Mouse (Mus musculus): Measurements from ENCODE around the gene Trmt1. TPM values are rescaled to one million over a fixed set of nuclear protein-coding genes. Genes with fewer than 3 reads are reported as not detected.
A peak's percentile ranks its signal among the peaks of the same experiment; 100 is the strongest.

Trmt1 gene
- polyA plus RNA-seq, 1 experiment from 2014 or later, result 56.1 TPM

DNA sequence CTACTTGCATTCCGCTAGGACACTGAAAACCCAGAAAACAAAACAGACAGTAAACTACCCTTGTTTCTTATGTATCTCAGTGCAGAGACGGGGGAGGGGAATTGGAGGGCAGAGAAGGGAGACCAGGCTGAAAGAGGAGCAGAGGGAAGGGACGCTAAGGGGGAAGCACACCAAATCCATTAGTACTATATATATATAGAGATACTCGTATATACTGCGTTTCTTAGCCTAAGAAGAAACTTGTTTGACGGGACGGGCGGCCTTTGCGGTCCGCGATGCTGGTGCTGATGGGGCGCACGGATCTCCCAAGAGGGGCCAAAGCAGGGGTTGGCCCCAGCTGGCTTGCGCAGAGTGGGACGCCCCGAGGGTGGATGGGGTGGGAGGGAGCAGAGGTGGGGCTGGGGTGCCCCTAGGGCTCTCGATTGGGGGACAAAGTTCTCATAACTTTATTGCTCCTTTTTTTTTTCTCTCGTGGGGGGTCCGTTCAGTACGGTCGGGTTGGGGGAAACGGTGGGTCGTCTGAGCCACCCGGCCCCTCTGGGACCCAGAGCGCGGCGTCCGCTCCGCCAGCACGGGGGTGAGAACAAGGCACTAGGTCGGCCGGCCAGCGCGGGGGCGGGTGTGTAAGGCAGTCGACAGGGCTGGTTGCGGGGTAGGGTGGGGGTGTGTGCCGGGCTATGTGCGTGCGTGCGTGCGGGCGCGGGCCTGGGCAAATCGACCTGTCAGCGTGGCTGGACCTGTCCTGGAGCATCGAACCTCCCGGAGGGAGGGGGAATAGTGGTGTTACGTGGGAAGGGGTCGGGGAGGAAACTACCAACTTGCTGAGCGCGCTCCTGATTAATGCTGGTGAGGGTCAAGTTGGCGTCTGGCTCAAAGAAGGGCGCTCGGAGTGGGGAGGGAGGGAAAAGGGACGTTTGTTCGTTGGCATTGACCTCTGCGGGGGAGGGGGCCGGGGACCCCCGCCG lies 19.0 kb downstream of the Trmt1 start:
- Histone ChIP-seq H3K4me2 (ENCODE audit: low read length) (peak overlapping the region; percentile 48), H3K27me3 (ENCODE audit: insufficient read depth, low read length) (peaks cover 41% of the 10 kb centered on the region; the same call in 1 of the 2 replicates), H3K9me3 (replicated peaks; ENCODE audit: low read length) (no peaks in the 10 kb centered on the region), H3K4me1 (replicated peaks; ENCODE audit: insufficient read depth, low read length) (peaks cover 37% of the 10 kb centered on the region), H3K27ac (no peak overlapping the region), H3K9ac (ENCODE audit: low read depth, low read length) (0 out of 2 replicates have a peak overlapping the region, but pooled peaks have one; percentile 23), H3K4me3 (replicated peaks; ENCODE audit: low read depth, low read length) (peak overlapping the region; percentile 21), H3K36me3 (ENCODE audit: insufficient read depth, low read length) (no peaks in the 10 kb centered on the region)
- DNase-seq (ENCODE audit: low spot score), result no peak
- ATAC-seq (replicated peaks; ENCODE audit: low FRiP score, low read depth), result no peak
- no peak for TF ChIP-seq CTCF (IDR thresholded peaks at IDR 0.05; ENCODE audit: low read depth)
- 9% methylated on average over 61 of the region's 61 CpGs for WGBS

DNA sequence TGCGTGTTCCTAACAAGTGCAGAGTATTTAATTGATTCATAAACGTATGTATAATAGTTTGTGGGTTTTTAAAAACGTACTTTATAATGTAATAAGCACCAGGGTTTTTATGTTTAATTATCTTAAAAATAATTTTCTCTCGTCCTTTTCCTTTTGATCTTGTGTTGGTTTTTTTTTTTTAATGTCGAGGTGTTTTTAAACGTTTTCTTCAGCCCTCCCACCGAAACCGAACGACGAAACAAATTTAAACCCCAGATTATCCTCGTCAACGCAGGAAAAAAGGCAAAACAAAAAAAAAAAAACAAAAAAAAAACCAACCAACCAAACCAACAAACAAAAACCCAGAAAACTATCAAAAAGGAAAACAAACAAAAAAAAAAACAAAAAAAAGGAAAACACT lies 19.9 kb downstream of the Trmt1 start:
- TF ChIP-seq CTCF (IDR thresholded peaks at IDR 0.05; ENCODE audit: low read depth), result no peak
- H3K4me1 ChIP-seq (replicated peaks; ENCODE audit: insufficient read depth, low read length), result peaks cover 37% of the 10 kb centered on the region

DNA sequence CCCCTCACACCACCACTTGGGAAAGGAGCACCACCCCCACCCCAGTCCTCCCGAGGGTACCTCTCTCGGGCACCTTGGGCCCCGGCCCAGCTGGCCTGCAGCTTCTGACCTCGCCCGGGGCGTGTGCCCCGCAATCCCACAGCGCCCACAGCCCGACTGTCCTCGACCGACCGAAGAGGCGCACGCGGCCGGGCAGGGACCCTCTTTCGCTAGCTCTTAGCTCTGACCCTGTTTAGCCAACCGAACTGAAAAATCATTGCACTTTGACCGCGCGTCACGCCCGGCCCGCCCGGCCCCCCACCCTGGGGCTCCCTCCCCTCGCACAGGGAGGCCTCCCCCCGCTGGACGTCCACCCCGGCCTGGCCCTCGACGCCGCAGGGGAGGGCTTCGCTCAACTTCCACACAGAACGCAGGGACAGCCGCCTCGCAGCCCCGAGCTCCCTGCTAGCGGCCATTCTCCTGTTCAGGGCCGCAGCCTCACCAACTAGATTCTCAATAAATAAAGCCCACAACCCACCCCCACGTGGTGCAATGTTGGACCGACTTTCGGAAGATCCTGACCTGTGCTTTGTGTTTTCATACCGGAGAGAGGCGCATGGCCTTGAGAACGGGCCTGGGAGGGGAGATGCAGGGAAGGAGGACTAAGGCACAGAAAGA lies 20.6 kb downstream of the Trmt1 start:
- peak overlapping the region; percentile 44 for H3K27ac ChIP-seq
- peak overlapping the region; percentile 45 for H3K4me2 ChIP-seq (ENCODE audit: low read length)
- DNase-seq (ENCODE audit: low spot score) (no peak), ATAC-seq (replicated peaks; ENCODE audit: low FRiP score, low read depth) (no peak)
- H3K4me3 ChIP-seq (replicated peaks; ENCODE audit: low read depth, low read length), result peak overlapping the region; percentile 14
- peaks cover 43% of the 10 kb centered on the region for H3K4me1 ChIP-seq (replicated peaks; ENCODE audit: insufficient read depth, low read length)
- peaks cover 38% of the 10 kb centered on the region; the same call in 1 of the 2 replicates for H3K27me3 ChIP-seq (ENCODE audit: insufficient read depth, low read length)
- H3K9ac ChIP-seq (ENCODE audit: low read depth, low read length), result peak overlapping the region; percentile 35
- 22% methylated on average over 45 of the region's 45 CpGs for WGBS
- TF ChIP-seq CTCF (IDR thresholded peaks at IDR 0.05; ENCODE audit: low read depth), result no peak
- H3K9me3 ChIP-seq (replicated peaks; ENCODE audit: low read length), result no peaks in the 10 kb centered on the region
- no peaks in the 10 kb centered on the region for H3K36me3 ChIP-seq (ENCODE audit: insufficient read depth, low read length)

More for the DNA sequence above, 19.9 kb downstream of the Trmt1 start:
- peak overlapping the region; percentile 48 for H3K4me2 ChIP-seq (ENCODE audit: low read length)
- no peaks in the 10 kb centered on the region for H3K36me3 ChIP-seq (ENCODE audit: insufficient read depth, low read length)
- DNase-seq (ENCODE audit: low spot score) (no peak), ATAC-seq (replicated peaks; ENCODE audit: low FRiP score, low read depth) (no peak)
- no peaks in the 10 kb centered on the region for H3K9me3 ChIP-seq (replicated peaks; ENCODE audit: low read length)
- 0 out of 2 replicates have a peak overlapping the region, but pooled peaks have one; percentile 21 for H3K4me3 ChIP-seq (replicated peaks; ENCODE audit: low read depth, low read length)
- H3K27ac ChIP-seq, result no peak overlapping the region
- 17% methylated on average over 12 of the region's 12 CpGs for WGBS
- H3K27me3 ChIP-seq (ENCODE audit: insufficient read depth, low read length), result peaks cover 41% of the 10 kb centered on the region; the same call in 1 of the 2 replicates
- H3K9ac ChIP-seq (ENCODE audit: low read depth, low read length), result no peak overlapping the region

DNA sequence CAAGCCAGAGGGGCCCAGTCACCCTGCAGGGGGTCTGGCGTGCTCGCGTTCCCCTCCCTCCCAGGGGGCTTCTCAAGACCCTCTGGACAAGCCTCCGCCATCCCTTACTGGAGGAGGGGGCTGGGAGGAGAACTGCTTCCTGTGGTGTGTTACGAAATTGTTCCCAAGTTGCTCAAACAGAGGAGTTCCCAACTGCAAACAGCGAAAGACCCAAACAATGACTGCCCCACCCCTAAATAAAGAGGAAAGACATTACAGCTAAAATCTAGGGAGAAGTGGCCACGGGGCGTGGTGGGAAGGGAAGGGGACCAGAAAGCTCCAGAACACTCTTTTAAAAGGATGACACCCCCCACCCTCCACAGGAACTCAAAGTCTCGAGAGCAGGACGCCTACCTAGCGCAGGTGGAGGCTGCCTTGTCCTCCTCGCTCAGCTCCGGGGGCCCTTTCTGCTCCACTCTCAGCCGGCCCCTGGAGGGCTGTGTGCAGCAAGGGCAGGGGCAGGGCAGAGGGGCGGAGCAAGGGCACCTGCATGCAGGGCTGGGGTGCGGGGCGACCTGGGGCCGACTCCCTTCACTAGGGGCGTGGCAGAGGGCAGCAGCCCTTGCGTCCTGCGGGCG lies 21.3 kb downstream of the Trmt1 start:
- 18% methylated on average over 22 of the region's 22 CpGs for WGBS
- Histone ChIP-seq H3K4me2 (ENCODE audit: low read length) (peak overlapping the region; percentile 45), H3K27ac (peak overlapping the region; percentile 44), H3K27me3 (ENCODE audit: insufficient read depth, low read length) (peaks cover 34% of the 10 kb centered on the region; the same call in 1 of the 2 replicates), H3K9ac (ENCODE audit: low read depth, low read length) (peak overlapping the region; percentile 35), H3K9me3 (replicated peaks; ENCODE audit: low read length) (no peaks in the 10 kb centered on the region), H3K4me3 (replicated peaks; ENCODE audit: low read depth, low read length) (peak overlapping the region; percentile 14), H3K36me3 (ENCODE audit: insufficient read depth, low read length) (no peaks in the 10 kb centered on the region), H3K4me1 (replicated peaks; ENCODE audit: insufficient read depth, low read length) (peaks cover 49% of the 10 kb centered on the region)
- TF ChIP-seq CTCF (IDR thresholded peaks at IDR 0.05; ENCODE audit: low read depth), result no peak
- ATAC-seq (replicated peaks; ENCODE audit: low FRiP score, low read depth) (0 out of 2 replicates have a peak, but pooled peaks have one; percentile 6), DNase-seq (ENCODE audit: low spot score) (no peak)

DNA sequence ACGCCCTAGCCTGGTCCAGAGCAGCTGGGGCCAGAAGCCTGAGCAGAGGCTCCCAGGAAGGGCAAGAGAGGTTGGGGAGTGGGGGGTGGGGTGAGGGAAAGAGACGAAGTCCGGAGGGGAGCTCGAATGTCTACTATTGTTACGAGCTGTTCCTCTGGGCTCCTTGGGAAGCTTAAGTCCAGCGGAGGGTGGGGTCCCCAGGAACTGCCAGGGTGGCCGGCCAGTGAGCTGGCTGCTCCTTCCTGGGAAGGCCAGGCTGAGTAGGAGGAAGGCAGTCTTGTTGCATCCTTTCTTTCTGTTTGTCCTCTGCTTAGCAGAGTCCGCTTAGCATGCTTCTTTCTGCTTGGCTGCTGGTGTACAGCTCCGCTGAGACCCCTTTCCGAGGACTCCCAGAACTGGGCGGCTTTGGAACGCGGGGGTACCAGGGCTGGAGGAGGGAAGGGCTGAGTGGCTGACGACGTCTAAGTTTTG lies 22.0 kb downstream of the Trmt1 start:
- H3K9ac ChIP-seq (ENCODE audit: low read depth, low read length), result no peak overlapping the region
- ATAC-seq (replicated peaks; ENCODE audit: low FRiP score, low read depth) (no peak), DNase-seq (ENCODE audit: low spot score) (no peak)
- H3K4me1 ChIP-seq (replicated peaks; ENCODE audit: insufficient read depth, low read length), result peaks cover 56% of the 10 kb centered on the region
- H3K9me3 ChIP-seq (replicated peaks; ENCODE audit: low read length), result no peaks in the 10 kb centered on the region
- peaks cover 30% of the 10 kb centered on the region; the same call in 1 of the 2 replicates for H3K27me3 ChIP-seq (ENCODE audit: insufficient read depth, low read length)
- peak overlapping the region; percentile 44 for H3K27ac ChIP-seq
- no peak for TF ChIP-seq CTCF (IDR thresholded peaks at IDR 0.05; ENCODE audit: low read depth)
- 28% methylated on average over 15 of the region's 15 CpGs for WGBS
- no peaks in the 10 kb centered on the region for H3K36me3 ChIP-seq (ENCODE audit: insufficient read depth, low read length)
- H3K4me2 ChIP-seq (ENCODE audit: low read length), result peak overlapping the region; percentile 45
- H3K4me3 ChIP-seq (replicated peaks; ENCODE audit: low read depth, low read length), result peak overlapping the region; percentile 14; the same call in 1 of the 2 replicates
